Mouse (Mus musculus): ENCODE data around the gene Sgms1. TPM values are rescaled to one million over a fixed set of nuclear protein-coding genes. Genes with fewer than 3 reads are reported as not detected.

Sgms1 gene
- polyA plus RNA-seq, 1 experiment from 2014 or later, result 15.7 TPM

GRCm38 (mm10) chr19:32277869-32278268 is 111.6 kb downstream of the Sgms1 start:
- Histone ChIP-seq H3K36me3 (no peaks in the 10 kb centered on the region), H3K4me3 (no peak overlapping the region), H3K9ac (replicated peaks) (no peak overlapping the region), H3K27ac (replicated peaks) (no peak overlapping the region), H3K4me2 (replicated peaks) (no peak overlapping the region), H3K9me3 (no peaks in the 10 kb centered on the region), H3K27me3 (no peaks in the 10 kb centered on the region), H3K4me1 (no peaks in the 10 kb centered on the region)
- WGBS, result 86% methylated on average over 3 of the region's 3 CpGs
- ATAC-seq (replicated peaks), result no peak

GRCm38 (mm10) chr19:32277287-32277686 is 112.2 kb downstream of the Sgms1 start:
- no peak overlapping the region for H3K4me2 ChIP-seq (replicated peaks)
- no peaks in the 10 kb centered on the region for H3K36me3 ChIP-seq
- no peaks in the 10 kb centered on the region for H3K27me3 ChIP-seq
- no peak overlapping the region for H3K27ac ChIP-seq (replicated peaks)
- H3K9me3 ChIP-seq, result no peaks in the 10 kb centered on the region
- WGBS, result 95% methylated on average over 2 of the region's 2 CpGs
- no peak for ATAC-seq (replicated peaks)
- no peak overlapping the region for H3K4me3 ChIP-seq
- H3K9ac ChIP-seq (replicated peaks), result no peak overlapping the region
- no peaks in the 10 kb centered on the region for H3K4me1 ChIP-seq

GRCm38 (mm10) chr19:32276817-32277216 is 112.7 kb downstream of the Sgms1 start:
- H3K9ac ChIP-seq (replicated peaks), result no peak overlapping the region
- no peaks in the 10 kb centered on the region for H3K4me1 ChIP-seq
- no peaks in the 10 kb centered on the region for H3K9me3 ChIP-seq
- H3K4me2 ChIP-seq (replicated peaks), result no peak overlapping the region
- H3K27me3 ChIP-seq, result no peaks in the 10 kb centered on the region
- 92% methylated on average over 8 of the region's 8 CpGs for WGBS
- no peaks in the 10 kb centered on the region for H3K36me3 ChIP-seq
- no peak overlapping the region for H3K27ac ChIP-seq (replicated peaks)
- H3K4me3 ChIP-seq, result no peak overlapping the region
- ATAC-seq (replicated peaks), result no peak

- 93% methylated on average over 5 of the region's 5 CpGs for WGBS
- no peak overlapping the region for H3K27ac ChIP-seq (replicated peaks)
- H3K4me1 ChIP-seq, result no peaks in the 10 kb centered on the region
- no peaks in the 10 kb centered on the region for H3K36me3 ChIP-seq
- H3K9ac ChIP-seq (replicated peaks), result no peak overlapping the region
- no peaks in the 10 kb centered on the region for H3K27me3 ChIP-seq
- no peak overlapping the region for H3K4me2 ChIP-seq (replicated peaks)
- no peak for ATAC-seq (replicated peaks)
- H3K9me3 ChIP-seq, result no peaks in the 10 kb centered on the region
- no peak overlapping the region for H3K4me3 ChIP-seq
These were observed 113.3 kb downstream of the Sgms1 start for GRCm38 (mm10) chr19:32276263-32276662.

- 89% methylated on average over 14 of the region's 14 CpGs for WGBS
- Histone ChIP-seq H3K9me3 (no peaks in the 10 kb centered on the region), H3K27ac (replicated peaks) (no peak overlapping the region), H3K27me3 (no peaks in the 10 kb centered on the region), H3K9ac (replicated peaks) (no peak overlapping the region), H3K36me3 (no peaks in the 10 kb centered on the region), H3K4me2 (replicated peaks) (no peak overlapping the region), H3K4me3 (no peak overlapping the region), H3K4me1 (no peaks in the 10 kb centered on the region)
- no peak for ATAC-seq (replicated peaks)
These were observed 114.2 kb downstream of the Sgms1 start for GRCm38 (mm10) chr19:32275068-32275925.

GRCm38 (mm10) chr19:32274145-32274544 is 115.4 kb downstream of the Sgms1 start:
- H3K4me2 ChIP-seq (replicated peaks), result no peak overlapping the region
- no peak overlapping the region for H3K4me3 ChIP-seq
- no peaks in the 10 kb centered on the region for H3K4me1 ChIP-seq
- 79% methylated on average over 2 of the region's 2 CpGs for WGBS
- no peaks in the 10 kb centered on the region for H3K9me3 ChIP-seq
- no peak overlapping the region for H3K9ac ChIP-seq (replicated peaks)
- ATAC-seq (replicated peaks), result no peak
- H3K27me3 ChIP-seq, result no peaks in the 10 kb centered on the region
- H3K36me3 ChIP-seq, result no peaks in the 10 kb centered on the region
- H3K27ac ChIP-seq (replicated peaks), result no peak overlapping the region

GRCm38 (mm10) chr19:32273714-32274113 is 115.8 kb downstream of the Sgms1 start:
- Histone ChIP-seq H3K4me2 (replicated peaks) (no peak overlapping the region), H3K27ac (replicated peaks) (no peak overlapping the region), H3K4me3 (no peak overlapping the region), H3K36me3 (no peaks in the 10 kb centered on the region), H3K9me3 (no peaks in the 10 kb centered on the region), H3K9ac (replicated peaks) (no peak overlapping the region), H3K27me3 (no peaks in the 10 kb centered on the region), H3K4me1 (no peaks in the 10 kb centered on the region)
- ATAC-seq (replicated peaks), result no peak
- WGBS, result 48% methylated on average over 3 of the region's 3 CpGs

- Histone ChIP-seq H3K9me3 (no peaks in the 10 kb centered on the region), H3K27ac (replicated peaks) (no peak overlapping the region), H3K27me3 (no peaks in the 10 kb centered on the region), H3K9ac (replicated peaks) (no peak overlapping the region), H3K4me3 (no peak overlapping the region), H3K36me3 (no peaks in the 10 kb centered on the region), H3K4me2 (replicated peaks) (no peak overlapping the region), H3K4me1 (no peaks in the 10 kb centered on the region)
- no peak for ATAC-seq (replicated peaks)
- 83% methylated on average over 6 of the region's 6 CpGs for WGBS
These were observed 116.8 kb downstream of the Sgms1 start for GRCm38 (mm10) chr19:32272475-32273260.

GRCm38 (mm10) chr19:32271455-32272200 is 117.9 kb downstream of the Sgms1 start:
- no peak overlapping the region for H3K9ac ChIP-seq (replicated peaks)
- no peaks in the 10 kb centered on the region for H3K27me3 ChIP-seq
- no peak for ATAC-seq (replicated peaks)
- H3K4me3 ChIP-seq, result no peak overlapping the region
- no peaks in the 10 kb centered on the region for H3K9me3 ChIP-seq
- H3K4me1 ChIP-seq, result no peaks in the 10 kb centered on the region
- no peak overlapping the region for H3K4me2 ChIP-seq (replicated peaks)
- H3K27ac ChIP-seq (replicated peaks), result no peak overlapping the region
- 89% methylated on average over 11 of the region's 11 CpGs for WGBS
- no peaks in the 10 kb centered on the region for H3K36me3 ChIP-seq

GRCm38 (mm10) chr19:32269844-32270176 is 119.7 kb downstream of the Sgms1 start:
- WGBS, result 94% methylated on average over 6 of the region's 6 CpGs
- Histone ChIP-seq H3K9me3 (no peaks in the 10 kb centered on the region), H3K27me3 (no peaks in the 10 kb centered on the region), H3K4me2 (replicated peaks) (no peak overlapping the region), H3K27ac (replicated peaks) (no peak overlapping the region), H3K36me3 (no peaks in the 10 kb centered on the region), H3K4me3 (no peak overlapping the region), H3K9ac (replicated peaks) (no peak overlapping the region), H3K4me1 (no peaks in the 10 kb centered on the region)
- no peak for ATAC-seq (replicated peaks)

GRCm38 (mm10) chr19:32269141-32269843 is 120.2 kb downstream of the Sgms1 start:
- Histone ChIP-seq H3K9me3 (no peaks in the 10 kb centered on the region), H3K27ac (replicated peaks) (no peak overlapping the region), H3K27me3 (no peaks in the 10 kb centered on the region), H3K9ac (replicated peaks) (no peak overlapping the region), H3K36me3 (no peaks in the 10 kb centered on the region), H3K4me3 (no peak overlapping the region), H3K4me1 (no peaks in the 10 kb centered on the region), H3K4me2 (replicated peaks) (no peak overlapping the region)
- no peak for ATAC-seq (replicated peaks)
- WGBS, result 89% methylated on average over 12 of the region's 12 CpGs

All from forebrain, embryonic 15.5 days (tissue).